Mouse (Mus musculus) granulocyte monocyte progenitor cell, adult 5-6 weeks (primary cell): ENCODE data around the gene Klf16. TPM values are rescaled to one million over a fixed set of nuclear protein-coding genes. Genes with fewer than 3 reads are reported as not detected.

ENCODE experiments used
- ATAC-seq: replicated peaks from 2 replicates; pipeline ENCODE4 v1.8.0; 2016; ENCODE audit warnings: mild to moderate bottlenecking, moderate TSS enrichment, inconsistent platforms; ENCODE audit not compliant: poor library complexity, severe bottlenecking
- total RNA-seq, 2 experiments: library from RNA; stranded (forward) in 1 of 2; stranded (reverse) in 1 of 2; fragments of 200-712, 200-1000 nt in 1 of 2; fragments of >200 nt in 1 of 2; fragmentation: Nextera tagmentation in 1 of 2; gene quantifications; 2 replicates each; pipeline ENCODE4 v1.2.3; 2014 to 2017

Klf16 gene
- total RNA-seq, 2 experiments from 2014 or later, result 6.8 to 9.3 TPM

GRCm38 (mm10) chr10:80548428-80549006 is 28.6 kb downstream of the Klf16 start:
- peak; percentile 74 for ATAC-seq

DNA sequence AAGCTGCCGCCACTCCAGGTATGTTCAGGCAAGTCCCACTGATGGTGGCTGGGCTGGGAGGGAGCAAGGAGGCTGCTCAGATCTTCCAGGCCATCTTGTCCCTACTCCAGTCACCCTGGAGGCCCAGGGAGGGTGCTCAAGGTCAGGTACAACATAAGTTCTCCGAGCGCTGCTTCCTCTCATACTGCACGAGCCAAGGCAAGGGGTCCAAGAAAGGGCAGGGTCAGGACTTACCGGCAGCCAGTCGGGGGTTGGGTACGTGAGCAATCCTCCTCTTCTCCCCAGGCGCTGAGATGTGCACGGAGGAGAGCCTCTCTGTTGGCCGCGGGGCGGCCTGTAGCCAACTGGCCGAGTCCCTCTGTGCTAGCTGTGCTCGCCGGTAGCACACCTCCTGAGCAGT is 29.6 kb downstream of the Klf16 start:
- ATAC-seq, result no peak

GRCm38 (mm10) chr10:80546945-80547344 is 30.2 kb downstream of the Klf16 start:
- no peak for ATAC-seq

DNA sequence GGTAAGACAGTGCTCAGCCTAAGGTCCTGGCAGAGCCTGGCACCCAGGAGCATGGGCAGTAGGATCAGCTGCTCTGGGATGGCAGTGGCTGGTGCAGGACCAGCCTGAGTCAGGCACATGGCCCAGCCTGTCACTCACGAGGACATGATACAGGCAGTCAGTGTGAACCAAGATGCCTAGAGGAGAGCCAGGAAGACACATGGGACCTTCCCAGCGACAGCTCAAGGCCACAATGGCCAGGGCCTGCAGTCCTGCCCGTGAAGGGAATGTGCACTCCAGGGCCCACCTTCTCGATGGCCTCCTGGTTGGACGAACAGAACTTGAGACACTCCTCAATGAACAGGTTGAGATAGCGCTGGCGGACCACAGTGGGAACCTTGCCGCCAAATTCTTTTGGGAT is 31.5 kb downstream of the Klf16 start:
- ATAC-seq, result no peak

DNA sequence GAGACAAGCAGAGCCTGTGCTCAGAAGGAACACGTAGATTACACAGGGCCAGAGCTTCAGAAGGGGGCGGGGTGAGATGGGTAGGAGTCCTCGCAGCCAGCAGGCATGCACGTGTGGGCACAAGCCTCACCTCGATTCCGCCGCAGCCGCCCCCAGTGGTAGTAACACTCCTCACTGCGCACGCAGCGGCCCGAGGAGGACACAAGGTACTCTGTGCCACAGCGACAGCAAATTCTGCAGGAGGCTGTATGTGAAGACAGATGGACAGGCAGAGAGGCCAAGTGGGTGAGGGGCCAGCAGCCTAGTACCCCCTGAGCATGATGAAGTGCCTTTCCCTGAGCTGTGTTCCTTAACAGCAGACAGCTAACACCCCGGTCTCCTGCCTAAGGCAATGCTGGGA is 33.2 kb downstream of the Klf16 start:
- no peak for ATAC-seq

GRCm38 (mm10) chr10:80539493-80539892 is 37.6 kb downstream of the Klf16 start:
- ATAC-seq, result no peak

DNA sequence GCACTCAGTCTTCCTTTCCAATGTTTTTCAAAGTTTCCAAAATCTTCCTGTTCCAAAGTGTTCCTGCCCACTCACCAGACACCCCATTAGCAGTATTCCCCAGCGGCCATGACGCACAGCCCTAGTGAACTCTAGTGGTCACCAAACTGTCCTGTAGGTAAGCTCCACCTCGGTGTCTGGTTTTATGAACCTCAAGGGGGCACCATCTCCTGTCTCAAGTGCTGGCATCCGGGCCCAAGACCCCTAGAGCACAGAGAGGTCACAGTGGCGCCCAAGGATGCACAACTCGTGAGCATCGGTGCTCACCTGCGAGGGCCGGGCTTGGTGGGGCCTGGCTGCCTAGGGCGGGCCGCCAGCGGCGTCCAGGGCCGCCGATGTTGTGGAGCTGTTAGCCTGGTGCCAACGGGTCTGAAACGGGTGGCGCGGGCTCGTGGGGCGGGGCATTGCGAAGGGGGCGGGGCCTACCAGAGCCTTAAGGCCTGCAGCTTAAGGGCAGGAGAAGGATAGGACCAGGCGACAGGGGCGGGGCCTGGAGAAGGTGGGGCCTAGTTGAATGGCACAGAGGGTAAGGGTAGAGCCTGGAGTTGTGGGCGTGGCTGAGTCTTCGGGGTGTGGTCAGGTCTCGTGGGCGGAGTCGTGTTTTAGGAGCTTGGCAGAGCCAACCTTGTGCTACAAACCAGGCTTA is 38.3 kb downstream of the Klf16 start, which contains the start of gene Atp8b3:
Gene Atp8b3 (minus strand): TSS at position 415 of the 685 bp plus-strand sequence.
- ATAC-seq, result peak; percentile 91

GRCm38 (mm10) chr10:80538180-80538579 is 38.9 kb downstream of the Klf16 start:
- no peak for ATAC-seq

DNA sequence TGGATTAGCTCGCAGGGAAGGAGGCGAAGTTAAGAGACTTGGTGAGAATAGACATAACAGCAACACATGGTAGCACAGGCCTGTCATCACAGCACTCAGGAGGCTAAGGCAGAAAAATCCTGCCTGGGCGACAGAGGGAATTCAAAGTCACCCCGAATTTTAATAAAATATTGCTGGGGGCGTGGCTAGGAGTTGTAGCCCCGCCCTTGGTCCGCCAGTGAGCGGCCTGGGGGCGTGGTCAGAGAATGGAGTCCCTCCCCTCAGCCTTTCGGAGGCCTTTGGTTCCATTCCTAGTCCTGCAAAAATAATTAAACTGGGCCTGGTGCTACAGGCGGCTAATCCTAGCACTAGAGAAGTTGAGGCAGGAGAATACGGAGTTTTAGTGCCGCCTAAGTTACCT is 41.4 kb downstream of the Klf16 start:
- no peak for ATAC-seq

- peak; percentile 45 for ATAC-seq
These were observed 42.0 kb downstream of the Klf16 start for GRCm38 (mm10) chr10:80535071-80535470.

DNA sequence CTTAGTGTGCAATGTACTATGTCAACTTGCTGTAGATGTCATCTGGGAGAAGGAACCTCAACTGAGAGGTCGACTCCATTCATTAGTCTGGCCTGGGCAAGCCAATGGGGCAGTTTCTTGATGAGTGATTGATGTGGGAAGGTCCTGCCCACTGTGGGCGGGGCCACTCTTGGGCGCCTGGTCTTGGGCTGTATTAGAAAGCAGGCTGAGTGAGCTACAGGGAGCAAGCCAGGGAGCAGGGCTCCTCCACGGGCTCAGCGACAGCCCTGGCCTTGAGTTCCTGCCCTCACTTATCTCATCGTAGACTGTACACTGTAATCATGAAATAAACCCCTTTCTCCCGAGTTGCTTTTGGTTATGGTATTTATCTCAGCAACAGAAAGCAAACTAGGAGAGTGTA is 43.4 kb downstream of the Klf16 start:
- peak; percentile 28; the same call in 1 of the 2 replicates for ATAC-seq

GRCm38 (mm10) chr10:80532783-80533182 is 44.3 kb downstream of the Klf16 start:
- ATAC-seq, result no peak

GRCm38 (mm10) chr10:80526172-80526571 is 50.9 kb downstream of the Klf16 start:
- ATAC-seq, result no peak

DNA sequence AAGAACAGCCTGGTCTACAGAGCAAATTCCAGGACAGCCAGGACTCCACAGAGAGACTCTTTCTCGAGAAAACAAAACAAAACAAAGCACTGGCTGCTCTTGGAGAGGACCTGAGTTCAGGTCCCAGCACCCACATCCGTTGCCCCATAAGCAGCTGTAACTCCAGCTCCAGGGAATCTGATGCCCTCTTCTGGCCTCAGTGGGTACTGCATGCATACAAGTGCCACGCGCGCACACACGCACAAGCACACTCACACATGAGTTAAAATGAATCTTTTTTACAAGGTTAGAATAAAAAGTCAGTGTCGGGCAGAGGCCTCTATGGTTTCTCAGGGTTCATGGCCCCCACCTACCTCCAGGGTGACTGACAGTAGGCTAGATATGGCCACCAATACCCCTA is 53.8 kb downstream of the Klf16 start:
- ATAC-seq, result no peak

DNA sequence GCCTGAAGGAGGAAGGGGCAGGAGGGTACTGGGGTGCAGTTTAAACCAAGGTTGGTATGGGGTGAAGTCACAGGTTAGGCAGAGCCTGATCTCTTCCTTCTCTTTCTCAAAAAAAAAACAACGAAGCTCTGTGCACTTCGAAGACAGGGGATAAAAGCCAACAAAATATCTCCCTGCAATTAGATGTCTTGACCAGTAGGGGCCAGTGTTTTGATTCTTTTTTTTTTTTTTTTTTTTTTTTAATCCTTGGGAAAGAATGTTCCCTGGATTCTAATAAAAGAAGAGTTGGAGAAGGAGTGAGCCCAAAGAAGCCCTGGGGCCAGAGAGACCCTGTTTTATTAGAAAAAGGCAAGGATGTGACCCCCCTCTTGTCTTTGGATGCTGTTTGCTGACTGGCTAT is 57.8 kb downstream of the Klf16 start:
- ATAC-seq, result no peak

Other genes with a start within 250 kb of the Klf16 start
- gene Pcsk4, start 247.8 kb downstream of the Klf16 start, total RNA-seq (2014; fragmentation: Nextera tagmentation), result 6.7 and 7.2 TPM in 2 replicates
- 0.98 and 1.6 TPM in 2 replicates for gene Pcsk4, start 247.8 kb downstream of the Klf16 start, total RNA-seq (2017)
- gene Reep6, start 247.4 kb downstream of the Klf16 start, total RNA-seq (2014; fragmentation: Nextera tagmentation), result 0.11 and 0.60 TPM in 2 replicates
- 0.22 and 2.7 TPM in 2 replicates for gene Reep6, start 247.4 kb downstream of the Klf16 start, total RNA-seq (2017)
- gene Adamtsl5, start 228.9 kb downstream of the Klf16 start, total RNA-seq (2014; fragmentation: Nextera tagmentation), result not detected in 2 replicates
- not detected in 2 replicates for gene Adamtsl5, start 228.9 kb downstream of the Klf16 start, total RNA-seq (2017)
- gene Plk5, start 220.9 kb downstream of the Klf16 start, total RNA-seq (2014; fragmentation: Nextera tagmentation), result not detected in 2 replicates
- not detected in 2 replicates for gene Plk5, start 220.9 kb downstream of the Klf16 start, total RNA-seq (2017)
- 0.67 and 3.6 TPM in 2 replicates for gene Mex3d, start 189.7 kb downstream of the Klf16 start, total RNA-seq (2014; fragmentation: Nextera tagmentation)
- gene Mex3d, start 189.7 kb downstream of the Klf16 start, total RNA-seq (2017), result 2.1 and 2.2 TPM in 2 replicates
- gene Mbd3, start 177.8 kb downstream of the Klf16 start, total RNA-seq (2014; fragmentation: Nextera tagmentation), result 85.0 and 105 TPM in 2 replicates
- gene Mbd3, start 177.8 kb downstream of the Klf16 start, total RNA-seq (2017), result 94.1 and 106 TPM in 2 replicates
- 382 and 438 TPM in 2 replicates for gene Uqcr11, start 170.5 kb downstream of the Klf16 start, total RNA-seq (2014; fragmentation: Nextera tagmentation)
- gene Uqcr11, start 170.5 kb downstream of the Klf16 start, total RNA-seq (2017), result 172 and 277 TPM in 2 replicates
- gene Tcf3, start 143.7 kb downstream of the Klf16 start, total RNA-seq (2014; fragmentation: Nextera tagmentation), result 33.8 and 55.2 TPM in 2 replicates
- 30.7 and 48.4 TPM in 2 replicates for gene Tcf3, start 143.7 kb downstream of the Klf16 start, total RNA-seq (2017)
- not detected in 2 replicates for gene Onecut3, start 82.5 kb downstream of the Klf16 start, total RNA-seq (2014; fragmentation: Nextera tagmentation)
- not detected in 2 replicates for gene Onecut3, start 82.5 kb downstream of the Klf16 start, total RNA-seq (2017)
- 0.64 TPM in 1 of 2 replicates, not detected in the other for gene Atp8b3, start 38.2 kb downstream of the Klf16 start, total RNA-seq (2014; fragmentation: Nextera tagmentation)
- not detected in 2 replicates for gene Atp8b3, start 38.2 kb downstream of the Klf16 start, total RNA-seq (2017)
- 43.7 and 48.2 TPM in 2 replicates for gene Rexo1, start 15.8 kb downstream of the Klf16 start, total RNA-seq (2014; fragmentation: Nextera tagmentation)
- gene Rexo1, start 15.8 kb downstream of the Klf16 start, total RNA-seq (2017), result 17.5 and 28.8 TPM in 2 replicates
- 27.7 and 36.2 TPM in 2 replicates for gene Abhd17a, start 13.0 kb upstream of the Klf16 start, total RNA-seq (2014; fragmentation: Nextera tagmentation)
- 24.2 and 33.5 TPM in 2 replicates for gene Abhd17a, start 13.0 kb upstream of the Klf16 start, total RNA-seq (2017)
- gene Scamp4, start 25.6 kb upstream of the Klf16 start, total RNA-seq (2014; fragmentation: Nextera tagmentation), result 40.5 and 72.3 TPM in 2 replicates
- 10.7 and 11.4 TPM in 2 replicates for gene Scamp4, start 25.6 kb upstream of the Klf16 start, total RNA-seq (2017)
- gene Adat3, start 25.6 kb upstream of the Klf16 start, total RNA-seq (2014; fragmentation: Nextera tagmentation), result 0.79 TPM in 1 of 2 replicates, not detected in the other
- 0.34 and 0.67 TPM in 2 replicates for gene Adat3, start 25.6 kb upstream of the Klf16 start, total RNA-seq (2017)
- 3.1 TPM in 1 of 2 replicates, not detected in the other for gene Gm49322, start 28.7 kb upstream of the Klf16 start, total RNA-seq (2014; fragmentation: Nextera tagmentation)
- gene Gm49322, start 28.7 kb upstream of the Klf16 start, total RNA-seq (2017), result 0.39 TPM in 1 of 2 replicates, not detected in the other
- gene Csnk1g2, start 45.5 kb upstream of the Klf16 start, total RNA-seq (2014; fragmentation: Nextera tagmentation), result 47.7 and 65.2 TPM in 2 replicates
- 112 and 127 TPM in 2 replicates for gene Csnk1g2, start 45.5 kb upstream of the Klf16 start, total RNA-seq (2017)
- 26.1 and 34.6 TPM in 2 replicates for gene Btbd2, start 79.8 kb upstream of the Klf16 start, total RNA-seq (2014; fragmentation: Nextera tagmentation)
- gene Btbd2, start 79.8 kb upstream of the Klf16 start, total RNA-seq (2017), result 13.3 and 34.8 TPM in 2 replicates
- 49.2 and 63.3 TPM in 2 replicates for gene Mknk2, start 100.8 kb upstream of the Klf16 start, total RNA-seq (2014; fragmentation: Nextera tagmentation)
- 37.7 and 58.0 TPM in 2 replicates for gene Mknk2, start 100.8 kb upstream of the Klf16 start, total RNA-seq (2017)
- gene Mob3a, start 124.7 kb upstream of the Klf16 start, total RNA-seq (2014; fragmentation: Nextera tagmentation), result 34.1 and 37.2 TPM in 2 replicates
- 34.2 and 59.8 TPM in 2 replicates for gene Mob3a, start 124.7 kb upstream of the Klf16 start, total RNA-seq (2017)
- 9.0 and 17.3 TPM in 2 replicates for gene Izumo4, start 124.9 kb upstream of the Klf16 start, total RNA-seq (2014; fragmentation: Nextera tagmentation)
- gene Izumo4, start 124.9 kb upstream of the Klf16 start, total RNA-seq (2017), result 7.1 and 7.8 TPM in 2 replicates
- 43.2 and 47.8 TPM in 2 replicates for gene Ap3d1, start 164.9 kb upstream of the Klf16 start, total RNA-seq (2014; fragmentation: Nextera tagmentation)
- gene Ap3d1, start 164.9 kb upstream of the Klf16 start, total RNA-seq (2017), result 34.5 and 42.2 TPM in 2 replicates
- 41.6 and 52.6 TPM in 2 replicates for gene Dot1l, start 177.9 kb upstream of the Klf16 start, total RNA-seq (2014; fragmentation: Nextera tagmentation)
- 9.7 and 13.4 TPM in 2 replicates for gene Dot1l, start 177.9 kb upstream of the Klf16 start, total RNA-seq (2017)
- gene Sf3a2, start 220.9 kb upstream of the Klf16 start, total RNA-seq (2014; fragmentation: Nextera tagmentation), result 88.0 and 106 TPM in 2 replicates
- gene Sf3a2, start 220.9 kb upstream of the Klf16 start, total RNA-seq (2017), result 13.8 and 18.3 TPM in 2 replicates
- gene Plekhj1, start 221.3 kb upstream of the Klf16 start, total RNA-seq (2014; fragmentation: Nextera tagmentation), result 99.1 and 108 TPM in 2 replicates
- gene Plekhj1, start 221.3 kb upstream of the Klf16 start, total RNA-seq (2017), result 33.0 and 33.7 TPM in 2 replicates
- gene Amh, start 227.9 kb upstream of the Klf16 start, total RNA-seq (2014; fragmentation: Nextera tagmentation), result not detected in 2 replicates
- 0.15 TPM in 1 of 2 replicates, not detected in the other for gene Amh, start 227.9 kb upstream of the Klf16 start, total RNA-seq (2017)
- not detected in 2 replicates for gene Jsrp1, start 236.2 kb upstream of the Klf16 start, total RNA-seq (2014; fragmentation: Nextera tagmentation)
- not detected in 2 replicates for gene Jsrp1, start 236.2 kb upstream of the Klf16 start, total RNA-seq (2017)
- gene Oaz1, start 249.3 kb upstream of the Klf16 start, total RNA-seq (2014; fragmentation: Nextera tagmentation), result 1,332 and 1,363 TPM in 2 replicates
- gene Oaz1, start 249.3 kb upstream of the Klf16 start, total RNA-seq (2017), result 324 and 374 TPM in 2 replicates